Mouse (Mus musculus) testis, postnatal 14 days (tissue): ENCODE measurements at regions not wholly inside any gene's neighbourhood (a gene's known extent, or its start where the extent isn't known, plus 50 kb on each side); places are given as distances from the start of the nearest gene placed in this dataset.

Experiments
- DNase-seq: peaks from one replicate; pipeline ENCODE4 v3.0.0; 2021; ENCODE audit warnings: low spot score

DNA sequence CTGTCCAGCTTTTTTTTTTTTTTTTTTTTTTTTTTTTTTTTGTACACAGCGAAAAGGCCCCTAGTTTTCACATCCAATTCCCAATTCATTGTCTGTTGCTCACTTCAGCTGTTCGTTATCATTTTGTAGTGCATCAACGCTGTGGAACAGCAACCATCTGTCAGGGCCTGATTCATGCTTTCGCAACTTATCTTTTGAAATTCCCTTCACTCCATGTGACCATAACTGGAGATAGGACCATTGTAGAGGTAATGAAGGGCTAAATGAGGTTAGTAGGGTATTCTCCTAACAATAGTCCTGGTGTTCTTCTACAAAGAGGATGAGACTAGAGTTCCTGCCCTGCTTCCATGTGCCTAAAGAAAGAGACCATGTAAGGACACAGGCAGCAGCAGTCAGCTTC is 146.6 kb upstream of the Clnk start:
- DNase-seq = no peak

GRCm38 (mm10) chr5:39000643-39001042 is 124.0 kb upstream of the Clnk start:
- no peak for DNase-seq

DNA sequence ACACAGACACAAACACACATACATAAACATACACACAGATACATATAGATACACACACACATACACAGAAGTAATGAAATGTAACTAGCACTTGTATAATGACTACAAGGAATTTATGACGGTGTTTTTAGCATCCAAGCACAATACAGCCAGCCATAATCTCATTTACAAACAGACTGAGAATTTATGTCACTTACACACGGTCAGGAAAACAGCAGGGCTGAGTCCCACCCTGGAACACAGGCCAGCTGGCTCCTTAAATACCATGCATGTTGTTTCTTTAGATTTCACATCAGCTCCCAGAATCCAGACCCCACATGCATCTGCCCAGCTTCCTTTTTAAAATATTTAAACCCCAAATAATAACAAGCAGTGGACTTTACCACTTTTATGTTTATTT is 123.1 kb upstream of the Clnk start:
- DNase-seq = no peak

DNA sequence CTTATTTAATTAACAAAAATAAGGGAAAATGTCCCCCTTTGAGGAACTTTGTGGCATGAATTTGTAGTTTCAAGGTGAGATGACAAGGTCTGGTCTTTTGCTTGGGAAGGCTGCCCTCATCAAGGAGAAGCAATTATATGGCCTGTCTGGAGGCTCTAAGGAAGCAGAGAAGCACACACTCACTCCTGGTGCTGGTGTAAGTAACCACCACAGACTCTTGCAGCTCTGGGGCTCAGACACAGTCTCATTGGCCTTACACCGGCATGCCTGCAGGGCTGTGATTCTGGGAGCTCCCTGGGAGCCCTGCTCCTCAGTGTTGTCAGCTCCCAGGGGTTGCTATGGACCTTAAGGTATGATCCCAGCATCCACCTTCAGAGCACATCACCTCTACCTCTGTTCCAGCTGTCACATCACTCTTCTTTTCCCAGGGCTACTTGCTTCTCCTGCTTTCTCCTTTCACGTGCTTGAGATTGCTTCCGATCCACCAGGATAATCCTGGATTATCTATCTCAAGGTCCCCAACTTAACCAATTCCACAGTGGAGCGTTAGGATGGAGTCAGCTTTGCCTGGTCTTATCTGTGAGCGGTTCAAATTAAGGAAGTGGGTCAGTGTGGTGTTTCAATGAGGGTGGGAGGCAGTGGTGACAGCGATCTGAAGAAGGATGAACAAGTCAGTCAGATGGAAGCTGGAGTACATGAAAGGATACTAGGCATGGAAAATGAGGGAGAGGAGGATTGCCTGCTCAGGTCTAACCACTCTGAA is 96.0 kb upstream of the Clnk start:
- no peak for DNase-seq

GRCm38 (mm10) chr5:38970497-38970896 is 93.9 kb upstream of the Clnk start:
- DNase-seq = no peak

GRCm38 (mm10) chr5:38967010-38967409 is 90.4 kb upstream of the Clnk start:
- DNase-seq = no peak

DNA sequence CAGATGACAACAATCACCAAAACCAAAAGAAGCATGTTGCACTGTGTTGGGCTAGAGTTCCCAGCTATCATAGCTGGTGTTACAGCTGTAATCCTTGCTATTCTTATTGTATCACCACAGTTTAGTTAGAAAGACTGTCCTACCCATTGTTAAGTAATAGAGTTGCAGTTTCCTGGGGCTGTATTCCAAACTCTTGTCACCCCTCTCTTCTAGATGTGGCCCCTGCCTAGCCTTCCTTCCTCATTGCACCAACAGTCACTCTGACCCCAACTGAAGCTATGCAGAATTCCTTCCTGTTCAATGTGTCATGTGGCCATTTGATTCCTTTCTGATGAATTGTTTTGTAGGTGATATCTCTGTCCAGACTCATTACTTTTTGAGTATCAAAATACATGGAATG is 87.8 kb upstream of the Clnk start:
- DNase-seq = no peak

- DNase-seq = no peak
These were observed 74.1 kb upstream of the Clnk start for GRCm38 (mm10) chr5:38950520-38951288.

DNA sequence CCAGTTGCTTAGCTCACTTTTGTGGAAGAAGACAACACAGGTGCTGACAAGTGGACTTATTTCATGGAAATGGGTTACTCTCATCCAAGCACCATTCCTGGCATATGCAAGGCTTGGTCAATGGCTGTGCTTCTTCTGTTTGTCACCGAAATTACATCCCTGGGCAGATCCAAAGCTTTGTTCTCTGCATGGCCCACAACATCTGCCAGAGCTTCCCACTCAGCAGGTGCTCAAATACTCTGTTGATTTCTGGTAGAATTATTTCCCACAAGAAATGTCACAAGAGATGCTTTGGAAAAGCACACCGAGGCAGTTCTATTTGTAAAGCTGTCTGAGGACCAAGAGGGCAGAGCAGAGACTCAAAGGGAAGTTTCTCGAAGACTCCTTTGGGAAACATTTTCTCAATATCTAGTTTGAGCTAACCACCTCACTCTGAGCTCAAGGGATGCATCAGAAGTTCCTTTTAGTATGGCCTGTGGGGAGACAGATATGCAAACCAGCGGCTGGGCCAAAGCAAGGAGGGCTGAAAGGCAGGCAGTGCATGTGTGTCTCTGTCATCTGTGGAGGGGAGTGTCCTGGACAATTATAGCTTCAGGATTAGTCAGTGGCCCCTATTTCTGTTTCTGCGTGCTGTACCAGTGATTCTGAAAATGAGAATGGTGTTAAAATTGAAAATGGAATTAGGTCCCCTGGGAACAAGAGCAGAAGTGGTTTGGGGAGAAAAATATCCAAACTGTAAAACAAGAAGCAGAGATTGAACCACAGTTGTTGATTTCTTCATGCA is 69.5 kb upstream of the Clnk start:
- DNase-seq = no peak

- DNase-seq = no peak
These were observed 55.9 kb upstream of the Clnk start for GRCm38 (mm10) chr5:38932382-38933079.

DNA sequence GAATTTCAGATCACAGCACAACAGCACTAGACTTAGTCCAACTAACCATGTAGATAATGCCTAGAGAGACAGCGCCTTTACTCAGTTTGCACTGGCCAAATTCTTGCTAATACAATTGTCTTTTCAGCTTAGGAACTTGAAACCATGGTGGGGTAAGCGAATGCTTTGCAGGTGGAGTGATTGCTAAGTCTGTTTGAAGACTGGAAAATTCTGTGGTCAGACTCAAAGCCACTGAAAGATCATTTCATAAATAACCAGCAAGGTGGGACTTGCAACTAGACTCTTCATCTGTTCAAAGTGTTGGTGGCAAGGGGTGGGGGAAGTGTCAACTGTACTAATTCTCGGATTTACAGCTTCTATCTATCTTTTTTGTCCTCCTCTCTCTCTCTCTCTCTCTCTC is 50.4 kb upstream of the Clnk start:
- no peak for DNase-seq
